Mouse (Mus musculus): ENCODE data around the gene Def8. TPM values are rescaled to one million over a fixed set of nuclear protein-coding genes. Genes with fewer than 3 reads are reported as not detected.
"Not testable (repeated sequence)": the region's sequence is repeated elsewhere in the genome, so short reads cannot be mapped to it uniquely, and the experiment has no call there.

Gene Def8
- polyA plus RNA-seq, 1 experiment from 2014 or later, result 35.7 TPM

DNA sequence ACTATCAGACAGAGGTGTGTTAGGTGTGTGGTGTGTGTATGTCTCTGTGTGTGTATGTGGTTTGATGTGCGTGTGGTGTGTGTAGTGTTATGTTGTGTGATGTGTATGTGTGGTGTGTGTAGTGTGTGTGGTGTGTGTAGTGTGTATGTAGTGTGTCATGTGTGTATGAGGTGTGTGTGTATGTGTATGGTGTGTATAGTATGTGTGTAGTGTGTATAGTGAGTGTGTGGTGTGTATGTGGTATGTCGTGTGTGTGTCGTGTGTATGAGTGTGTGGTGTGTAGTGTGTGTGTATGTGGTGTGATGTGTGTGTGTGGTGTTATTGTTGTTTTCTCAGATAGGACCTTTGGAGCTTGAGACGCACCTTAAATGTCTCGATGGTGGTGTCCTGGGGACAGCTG lies 19.0 kb downstream of the Def8 start:
- Histone ChIP-seq H3K27me3 (ENCODE audit: control insufficient read depth, insufficient read depth, low read length) (no peaks in the 10 kb centered on the region), H3K36me3 (ENCODE audit: control insufficient read depth, insufficient read depth, low read length) (no peaks in the 10 kb centered on the region), H3K4me1 (ENCODE audit: control insufficient read depth, insufficient read depth, low read length) (0 out of 2 replicates have a peak, but pooled peaks cover 5% of the 10 kb centered on the region), H3K9ac (ENCODE audit: low read depth, low read length) (no peak overlapping the region), H3K9me3 (ENCODE audit: control insufficient read depth, low read length) (no peaks in the 10 kb centered on the region), H3K4me2 (replicated peaks; ENCODE audit: low read depth, low read length) (0 out of 2 replicates have a peak overlapping the region, but pooled peaks have one; percentile 61), H3K27ac (ENCODE audit: low read depth, low read length) (no peak overlapping the region), H3K4me3 (ENCODE audit: low read length) (no peak overlapping the region)
- WGBS, result 86% methylated on average over 5 of the region's 5 CpGs
- ATAC-seq (ENCODE audit: low FRiP score, low TSS enrichment), result no peak

DNA sequence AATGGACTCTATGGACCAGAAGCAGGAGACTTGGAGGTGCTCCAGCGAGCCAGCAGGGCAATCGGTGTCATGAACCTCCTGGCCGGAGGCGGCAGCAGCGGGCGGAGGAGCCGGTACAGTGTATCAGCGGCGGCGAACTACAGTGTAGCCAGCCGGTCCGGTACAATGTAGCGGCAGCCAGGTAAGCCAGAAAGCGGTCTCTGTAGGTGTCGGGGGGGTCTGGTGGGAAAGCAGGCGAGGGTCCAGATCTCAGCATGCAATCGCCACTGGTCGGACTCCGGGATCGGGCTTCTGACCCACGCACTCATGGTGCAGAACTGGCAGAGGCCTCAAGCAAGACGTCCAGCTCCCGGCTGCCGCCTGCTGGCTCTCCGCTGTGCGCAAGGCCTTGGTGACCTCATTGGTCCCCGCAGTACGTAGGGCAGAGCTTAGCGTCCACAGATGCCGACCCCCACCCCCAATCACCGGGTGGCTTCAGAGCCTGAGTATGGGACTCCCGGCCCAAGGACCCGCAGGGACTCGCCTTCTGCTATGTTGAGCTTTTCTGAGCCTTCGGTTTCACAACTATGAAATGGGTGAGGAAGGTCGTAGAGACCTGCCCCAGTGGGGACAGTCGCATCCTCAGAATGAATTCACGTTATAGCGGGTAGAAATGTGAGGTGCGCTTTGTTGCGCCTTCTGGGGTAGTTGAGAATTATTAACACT lies 19.7 kb downstream of the Def8 start:
- peak overlapping the region; percentile 64 for H3K4me3 ChIP-seq (ENCODE audit: low read length)
- 0 out of 2 replicates have a peak, but pooled peaks cover 5% of the 10 kb centered on the region for H3K4me1 ChIP-seq (ENCODE audit: control insufficient read depth, insufficient read depth, low read length)
- peak overlapping the region; percentile 61 for H3K4me2 ChIP-seq (replicated peaks; ENCODE audit: low read depth, low read length)
- no peaks in the 10 kb centered on the region for H3K9me3 ChIP-seq (ENCODE audit: control insufficient read depth, low read length)
- no peaks in the 10 kb centered on the region for H3K27me3 ChIP-seq (ENCODE audit: control insufficient read depth, insufficient read depth, low read length)
- no peaks in the 10 kb centered on the region for H3K36me3 ChIP-seq (ENCODE audit: control insufficient read depth, insufficient read depth, low read length)
- WGBS, result 2% methylated on average over 41 of the region's 41 CpGs
- peak overlapping the region; percentile 44; the same call in 1 of the 2 replicates for H3K27ac ChIP-seq (ENCODE audit: low read depth, low read length)
- H3K9ac ChIP-seq (ENCODE audit: low read depth, low read length), result peak overlapping the region; percentile 78
- peak; percentile 93 for ATAC-seq (ENCODE audit: low FRiP score, low TSS enrichment)

- Histone ChIP-seq H3K27me3 (ENCODE audit: control insufficient read depth, insufficient read depth, low read length) (no peaks in the 10 kb centered on the region), H3K36me3 (ENCODE audit: control insufficient read depth, insufficient read depth, low read length) (no peaks in the 10 kb centered on the region), H3K4me3 (ENCODE audit: low read length) (peak overlapping the region; percentile 64), H3K4me1 (ENCODE audit: control insufficient read depth, insufficient read depth, low read length) (0 out of 2 replicates have a peak, but pooled peaks cover 5% of the 10 kb centered on the region), H3K9me3 (ENCODE audit: control insufficient read depth, low read length) (no peaks in the 10 kb centered on the region), H3K27ac (ENCODE audit: low read depth, low read length) (no peak overlapping the region), H3K9ac (ENCODE audit: low read depth, low read length) (peak overlapping the region; percentile 78), H3K4me2 (replicated peaks; ENCODE audit: low read depth, low read length) (peak overlapping the region; percentile 61)
- 0 out of 2 replicates have a peak, but pooled peaks have one; percentile 25 for ATAC-seq (ENCODE audit: low FRiP score, low TSS enrichment)
- WGBS, result 31% methylated on average over 4 of the region's 4 CpGs
These were observed 20.2 kb downstream of the Def8 start for GRCm38 (mm10) chr8:123443576-123443921.

- H3K36me3 ChIP-seq (ENCODE audit: control insufficient read depth, insufficient read depth, low read length), result no peaks in the 10 kb centered on the region
- H3K4me2 ChIP-seq (replicated peaks; ENCODE audit: low read depth, low read length), result no peak overlapping the region
- 89% methylated on average over 6 of the region's 6 CpGs for WGBS
- no peak overlapping the region for H3K27ac ChIP-seq (ENCODE audit: low read depth, low read length)
- no peaks in the 10 kb centered on the region for H3K27me3 ChIP-seq (ENCODE audit: control insufficient read depth, insufficient read depth, low read length)
- H3K4me3 ChIP-seq (ENCODE audit: low read length), result no peak overlapping the region
- no peak overlapping the region for H3K9ac ChIP-seq (ENCODE audit: low read depth, low read length)
- 0 out of 2 replicates have a peak, but pooled peaks cover 5% of the 10 kb centered on the region for H3K4me1 ChIP-seq (ENCODE audit: control insufficient read depth, insufficient read depth, low read length)
- H3K9me3 ChIP-seq (ENCODE audit: control insufficient read depth, low read length), result no peaks in the 10 kb centered on the region
- no peak for ATAC-seq (ENCODE audit: low FRiP score, low TSS enrichment)
These were observed 20.8 kb downstream of the Def8 start for GRCm38 (mm10) chr8:123444131-123444530.

DNA sequence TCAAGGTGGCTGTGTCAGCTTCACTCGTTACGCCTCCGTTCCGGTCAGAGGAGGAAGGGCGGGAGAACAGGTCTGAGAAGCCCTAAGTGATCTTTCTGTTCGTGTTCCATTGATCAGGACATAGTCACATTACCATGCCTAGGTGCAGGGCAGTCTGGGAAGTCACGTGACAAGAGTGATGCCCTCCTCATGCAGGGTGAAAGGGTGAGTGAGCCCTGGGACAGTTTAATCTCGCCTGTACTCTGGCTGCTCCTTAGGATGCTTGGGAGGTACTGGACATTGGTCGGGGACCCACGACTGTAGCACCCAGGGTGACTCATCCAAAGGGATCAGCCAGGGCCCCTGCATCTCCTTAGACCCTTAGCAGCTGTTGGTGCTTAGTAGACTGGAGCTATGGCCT lies 22.7 kb downstream of the Def8 start:
- no peak for ATAC-seq (ENCODE audit: low FRiP score, low TSS enrichment)
- Histone ChIP-seq H3K4me3 (ENCODE audit: low read length) (no peak overlapping the region), H3K9ac (ENCODE audit: low read depth, low read length) (no peak overlapping the region), H3K9me3 (ENCODE audit: control insufficient read depth, low read length) (no peaks in the 10 kb centered on the region), H3K36me3 (ENCODE audit: control insufficient read depth, insufficient read depth, low read length) (peaks cover 1% of the 10 kb centered on the region; the same call in 1 of the 2 replicates), H3K27ac (ENCODE audit: low read depth, low read length) (no peak overlapping the region), H3K4me1 (ENCODE audit: control insufficient read depth, insufficient read depth, low read length) (0 out of 2 replicates have a peak, but pooled peaks cover 5% of the 10 kb centered on the region), H3K27me3 (ENCODE audit: control insufficient read depth, insufficient read depth, low read length) (no peaks in the 10 kb centered on the region), H3K4me2 (replicated peaks; ENCODE audit: low read depth, low read length) (no peak overlapping the region)
- 87% methylated on average over 10 of the region's 10 CpGs for WGBS

DNA sequence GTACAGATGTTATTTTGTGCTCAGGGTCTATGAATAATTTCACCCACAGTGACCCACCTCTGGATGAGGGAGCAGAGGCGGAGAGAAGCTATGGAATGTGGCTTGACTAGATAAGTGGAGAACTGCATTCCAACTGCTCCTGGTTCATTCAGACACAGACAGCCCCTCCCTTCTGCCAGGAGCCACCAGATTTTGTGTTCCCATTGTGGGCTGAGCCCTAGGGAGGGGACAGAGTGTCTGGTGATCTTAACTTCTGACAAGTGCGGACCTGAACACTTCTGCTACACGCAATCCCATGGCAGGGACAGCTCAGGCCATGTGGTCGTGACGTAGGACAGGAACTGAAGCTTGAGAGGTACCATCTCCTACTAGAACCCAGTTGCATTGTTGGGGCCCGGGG lies 23.5 kb downstream of the Def8 start:
- H3K9ac ChIP-seq (ENCODE audit: low read depth, low read length), result no peak overlapping the region
- no peak overlapping the region for H3K27ac ChIP-seq (ENCODE audit: low read depth, low read length)
- H3K27me3 ChIP-seq (ENCODE audit: control insufficient read depth, insufficient read depth, low read length), result no peaks in the 10 kb centered on the region
- peaks cover 6% of the 10 kb centered on the region; the same call in 1 of the 2 replicates for H3K36me3 ChIP-seq (ENCODE audit: control insufficient read depth, insufficient read depth, low read length)
- H3K4me1 ChIP-seq (ENCODE audit: control insufficient read depth, insufficient read depth, low read length), result 0 out of 2 replicates have a peak, but pooled peaks cover 5% of the 10 kb centered on the region
- no peak for ATAC-seq (ENCODE audit: low FRiP score, low TSS enrichment)
- no peak overlapping the region for H3K4me3 ChIP-seq (ENCODE audit: low read length)
- H3K4me2 ChIP-seq (replicated peaks; ENCODE audit: low read depth, low read length), result no peak overlapping the region
- H3K9me3 ChIP-seq (ENCODE audit: control insufficient read depth, low read length), result no peaks in the 10 kb centered on the region
- 95% methylated on average over 6 of the region's 6 CpGs for WGBS

- Histone ChIP-seq H3K4me3 (ENCODE audit: low read length) (no peak overlapping the region), H3K27ac (ENCODE audit: low read depth, low read length) (no peak overlapping the region), H3K9ac (ENCODE audit: low read depth, low read length) (no peak overlapping the region), H3K27me3 (ENCODE audit: control insufficient read depth, insufficient read depth, low read length) (no peaks in the 10 kb centered on the region), H3K4me1 (ENCODE audit: control insufficient read depth, insufficient read depth, low read length) (no peaks in the 10 kb centered on the region), H3K36me3 (ENCODE audit: control insufficient read depth, insufficient read depth, low read length) (peaks cover 30% of the 10 kb centered on the region), H3K9me3 (ENCODE audit: control insufficient read depth, low read length) (no peaks in the 10 kb centered on the region), H3K4me2 (replicated peaks; ENCODE audit: low read depth, low read length) (no peak overlapping the region)
- WGBS, result 91% methylated on average over 5 of the region's 5 CpGs
- no peak for ATAC-seq (ENCODE audit: low FRiP score, low TSS enrichment)
These were observed 27.5 kb downstream of the Def8 start for GRCm38 (mm10) chr8:123450783-123451182.

GRCm38 (mm10) chr8:123451747-123452146 lies 28.4 kb downstream of the Def8 start:
- not testable (repeated sequence) for H3K4me1 ChIP-seq (ENCODE audit: control insufficient read depth, insufficient read depth, low read length); H3K4me3 ChIP-seq (ENCODE audit: low read length); H3K4me2 ChIP-seq (replicated peaks; ENCODE audit: low read depth, low read length); H3K27me3 ChIP-seq (ENCODE audit: control insufficient read depth, insufficient read depth, low read length); H3K27ac ChIP-seq (ENCODE audit: low read depth, low read length); ATAC-seq (ENCODE audit: low FRiP score, low TSS enrichment); H3K9me3 ChIP-seq (ENCODE audit: control insufficient read depth, low read length); H3K9ac ChIP-seq (ENCODE audit: low read depth, low read length)
- 95% methylated on average over 12 of the region's 12 CpGs for WGBS
- peaks cover 34% of the 10 kb centered on the region for H3K36me3 ChIP-seq (ENCODE audit: control insufficient read depth, insufficient read depth, low read length)

- ATAC-seq (ENCODE audit: low FRiP score, low TSS enrichment), result no peak
- no peak overlapping the region for H3K27ac ChIP-seq (ENCODE audit: low read depth, low read length)
- H3K4me2 ChIP-seq (replicated peaks; ENCODE audit: low read depth, low read length), result no peak overlapping the region
- WGBS, result 67% methylated on average over 4 of the region's 4 CpGs
- no peaks in the 10 kb centered on the region for H3K4me1 ChIP-seq (ENCODE audit: control insufficient read depth, insufficient read depth, low read length)
- H3K9ac ChIP-seq (ENCODE audit: low read depth, low read length), result no peak overlapping the region
- no peak overlapping the region for H3K4me3 ChIP-seq (ENCODE audit: low read length)
- H3K9me3 ChIP-seq (ENCODE audit: control insufficient read depth, low read length), result no peaks in the 10 kb centered on the region
- no peaks in the 10 kb centered on the region for H3K27me3 ChIP-seq (ENCODE audit: control insufficient read depth, insufficient read depth, low read length)
- peaks cover 34% of the 10 kb centered on the region for H3K36me3 ChIP-seq (ENCODE audit: control insufficient read depth, insufficient read depth, low read length)
These were observed 28.8 kb downstream of the Def8 start for GRCm38 (mm10) chr8:123452149-123452548.
